Mouse (Mus musculus) liver, embryonic 14.5 days (tissue): Measurements from ENCODE around the gene Cfdp1. TPM values are rescaled to one million over a fixed set of nuclear protein-coding genes. Genes with fewer than 3 reads are reported as not detected.

Source experiments
- ATAC-seq: fragments of 200-750 bp; cut with Nextera tagmentation; 2 replicates; pipeline ENCODE4 v1.8.0; 2017; ENCODE audit warnings: moderate number of reproducible peaks, mild to moderate bottlenecking, moderate library complexity; ENCODE audit not compliant: insufficient read depth
- DNase-seq, 3 experiments: peaks; one replicate each; pipeline ENCODE4 v3.0.0-alpha.2; 2012 to 2013; ENCODE audit warnings: low read depth in 3 of 3, low spot score in 3 of 3
- H3K27ac ChIP-seq: fragments of 300-500 bp; sonication (generic); 2 replicates; pipeline ENCODE4 v1.5.1; 2014; ENCODE audit warnings: moderate library complexity, mild to moderate bottlenecking, control low read depth, inconsistent platforms
- H3K27me3 ChIP-seq: fragments of 300-500 bp; sonication (generic); 2 replicates; pipeline ENCODE4 v1.6.1; 2014; ENCODE audit warnings: mild to moderate bottlenecking, low read length, moderate library complexity; ENCODE audit not compliant: control insufficient read depth, insufficient read depth
- H3K36me3 ChIP-seq: fragments of 300-500 bp; sonication (generic); replicated peaks from 2 replicates; pipeline ENCODE4 v1.6.1; 2014; ENCODE audit warnings: low read depth; ENCODE audit not compliant: control insufficient read depth, insufficient read depth
- H3K4me1 ChIP-seq, 2 experiments: fragments of 200-500 bp in 1 of 2; fragments of 300-500 bp in 1 of 2; sonication (generic) in 1 of 2; replicated peaks; 2 replicates each; pipeline ENCODE4 v1.6.1; 2012 to 2014; ENCODE audit warnings: antibody characterized with exemption in 1 of 2, inconsistent platforms in 1 of 2, low read length in 1 of 2; ENCODE audit not compliant: control insufficient read depth in 2 of 2, insufficient read depth in 2 of 2
- H3K4me2 ChIP-seq: fragments of 300-500 bp; sonication (generic); 2 replicates; pipeline ENCODE4 v1.6.1; 2014; ENCODE audit warnings: low read depth, mild to moderate bottlenecking, control low read depth, moderate library complexity
- H3K4me3 ChIP-seq, 2 experiments: fragments of 200-500 bp in 1 of 2; fragments of 300-500 bp in 1 of 2; sonication (generic) in 1 of 2; 2 replicates each; pipeline ENCODE4 v1.5.1; 2012 to 2014; ENCODE audit warnings: low read depth in 2 of 2, low read length in 2 of 2, mild to moderate bottlenecking in 2 of 2, control low read depth in 1 of 2, inconsistent platforms in 1 of 2, moderate library complexity in 1 of 2; ENCODE audit not compliant: insufficient read depth in 1 of 2
- H3K9ac ChIP-seq: fragments of 300-500 bp; sonication (generic); replicated peaks from 2 replicates; pipeline ENCODE4 v1.6.1; 2014; ENCODE audit warnings: mild to moderate bottlenecking, control low read depth, moderate library complexity
- H3K9me3 ChIP-seq: fragments of 300-500 bp; sonication (generic); 2 replicates; pipeline ENCODE4 v1.6.1; 2016; ENCODE audit warnings: low read length, mixed read lengths; ENCODE audit not compliant: control insufficient read depth
- CTCF ChIP-seq: IDR thresholded peaks from 2 replicates; pipeline ENCODE4 v1.5.1; 2016; ENCODE audit warnings: antibody characterized with exemption, low read depth, control low read depth
- EP300 ChIP-seq: IDR thresholded peaks from 2 replicates; pipeline ENCODE4 v1.6.1; 2016; ENCODE audit warnings: antibody characterized with exemption, low read depth
- WGBS: fragments of 180-500 bp; shearing (Covaris S2); extraction: QIAGEN DNeasy Blood & Tissue Kit; methylation state at CpG from one replicate; pipeline ENCODE4 v1.1.7; 2014; ENCODE audit not compliant: insufficient replicate concordance; 5-methylcytosine and 5-hydroxymethylcytosine counted together
- polyA plus RNA-seq, 2 experiments: library from polyadenylated mRNA; depleted of rRNA in 1 of 2; stranded (reverse) in 1 of 2; unstranded in 1 of 2; fragments of >200 nt; fragmentation: Nextera tagmentation in 1 of 2; extraction: Ambion mirVana in 1 of 2; gene quantifications; 2 replicates each; pipeline versions ENCODE4 v1.2.1 to v1.2.3; 2012 to 2014

Cfdp1 gene
- polyA plus RNA-seq, 2 experiments: 46.8 to 82.8 TPM

GRCm38 (mm10) chr8:111760708-111761107, 93.4 kb downstream of the Cfdp1 start:
- no peaks in the 10 kb centered on the region for H3K4me1 ChIP-seq
- no peak for DNase-seq
- TF ChIP-seq CTCF (no peak), EP300 (no peak)
- no peaks in the 10 kb centered on the region for H3K36me3 ChIP-seq
- H3K9me3 ChIP-seq: no peaks in the 10 kb centered on the region
- 75% methylated on average over 13 of the region's 13 CpGs for WGBS
- no peak overlapping the region for H3K27ac ChIP-seq
- H3K4me3 ChIP-seq: no peak overlapping the region
- ATAC-seq: no peak
- no peaks in the 10 kb centered on the region for H3K27me3 ChIP-seq
- H3K9ac ChIP-seq: no peak overlapping the region
- H3K4me2 ChIP-seq: no peak overlapping the region

- DNase-seq (no peak), ATAC-seq (no peak)
- Histone ChIP-seq H3K36me3 (no peaks in the 10 kb centered on the region), H3K27me3 (no peaks in the 10 kb centered on the region), H3K4me3 (no peak overlapping the region), H3K4me2 (no peak overlapping the region), H3K9ac (no peak overlapping the region), H3K4me1 (no peaks in the 10 kb centered on the region), H3K27ac (no peak overlapping the region), H3K9me3 (no peaks in the 10 kb centered on the region)
- TF ChIP-seq CTCF (no peak), EP300 (no peak)
- WGBS: 65% methylated on average over 5 of the region's 5 CpGs
Measured at GRCm38 (mm10) chr8:111758817-111759216, 95.3 kb downstream of the Cfdp1 start.

GRCm38 (mm10) chr8:111757599-111757998, 96.5 kb downstream of the Cfdp1 start:
- no peak overlapping the region for H3K9ac ChIP-seq
- no peaks in the 10 kb centered on the region for H3K36me3 ChIP-seq
- no peak overlapping the region for H3K27ac ChIP-seq
- H3K9me3 ChIP-seq: no peaks in the 10 kb centered on the region
- no peak for ATAC-seq
- no peaks in the 10 kb centered on the region for H3K4me1 ChIP-seq
- H3K27me3 ChIP-seq: no peaks in the 10 kb centered on the region
- no peak overlapping the region for H3K4me3 ChIP-seq
- WGBS: 69% methylated on average over 9 of the region's 9 CpGs
- H3K4me2 ChIP-seq: no peak overlapping the region
- DNase-seq: no peak
- TF ChIP-seq CTCF: no peak
- TF ChIP-seq EP300: no peak

- Histone ChIP-seq H3K4me3 (no peak overlapping the region), H3K9me3 (no peaks in the 10 kb centered on the region), H3K27ac (no peak overlapping the region), H3K4me2 (no peak overlapping the region), H3K27me3 (no peaks in the 10 kb centered on the region), H3K4me1 (no peaks in the 10 kb centered on the region), H3K36me3 (no peaks in the 10 kb centered on the region), H3K9ac (no peak overlapping the region)
- WGBS: 66% methylated on average over 6 of the region's 6 CpGs
- no peak for DNase-seq
- TF ChIP-seq CTCF: no peak
- TF ChIP-seq EP300: no peak
- ATAC-seq: no peak
Measured at GRCm38 (mm10) chr8:111754736-111755135, 99.4 kb downstream of the Cfdp1 start.

- no peak overlapping the region for H3K4me3 ChIP-seq
- no peaks in the 10 kb centered on the region for H3K9me3 ChIP-seq
- DNase-seq (no peak), ATAC-seq (no peak)
- no peak for TF ChIP-seq CTCF
- TF ChIP-seq EP300: no peak
- 38% methylated on average over 2 of the region's 2 CpGs for WGBS
- no peak overlapping the region for H3K9ac ChIP-seq
- no peaks in the 10 kb centered on the region for H3K36me3 ChIP-seq
- no peak overlapping the region for H3K27ac ChIP-seq
- H3K4me1 ChIP-seq: no peaks in the 10 kb centered on the region
- no peak overlapping the region for H3K4me2 ChIP-seq
- no peaks in the 10 kb centered on the region for H3K27me3 ChIP-seq
Measured at GRCm38 (mm10) chr8:111754088-111754487, 100.0 kb downstream of the Cfdp1 start.
